Mouse (Mus musculus): ENCODE data around the gene Slc7a11.
"Not testable (repeated sequence)": the region's sequence is repeated elsewhere in the genome, so short reads cannot be mapped to it uniquely, and the experiment has no call there.

Gene Slc7a11

GRCm38 (mm10) chr3:50443421-50443916, at the start of gene Slc7a11:
Slc7a11 (minus strand) TSS chr3:50443614.
- in situ Hi-C loops (cut with MseI, MboI), result no loop called here

GRCm38 (mm10) chr3:50491678-50492077, 48.3 kb upstream of the Slc7a11 start:
- in situ Hi-C loops (cut with MseI, MboI), result no loop called here

GRCm38 (mm10) chr3:50484076-50484475, 40.7 kb upstream of the Slc7a11 start:
- in situ Hi-C loops (cut with MseI, MboI), result no loop called here

GRCm38 (mm10) chr3:50462223-50462622, 18.8 kb upstream of the Slc7a11 start:
- in situ Hi-C loops (cut with MseI, MboI), result no loop called here

- in situ Hi-C loops (cut with MseI, MboI), result no loop called here
Measured at GRCm38 (mm10) chr3:50457136-50457535, 13.7 kb upstream of the Slc7a11 start.

GRCm38 (mm10) chr3:50456564-50456963, 13.2 kb upstream of the Slc7a11 start:
- in situ Hi-C loops (cut with MseI, MboI), result no loop called here

- in situ Hi-C loops (cut with MseI, MboI), result no loop called here
Measured at GRCm38 (mm10) chr3:50456023-50456422, 12.6 kb upstream of the Slc7a11 start.

GRCm38 (mm10) chr3:50445050-50445775, 1.8 kb upstream of the Slc7a11 start:
- in situ Hi-C loops (cut with MseI, MboI), result no loop called here

- in situ Hi-C loops (cut with MseI, MboI), result no loop called here
Measured at GRCm38 (mm10) chr3:50443942-50444341, 528 bp upstream of the Slc7a11 start.

- in situ Hi-C loops (cut with MseI, MboI), result no loop called here
Measured at GRCm38 (mm10) chr3:50442341-50443292, 797 bp downstream of the Slc7a11 start.

GRCm38 (mm10) chr3:50441330-50441729, 2.1 kb downstream of the Slc7a11 start:
- in situ Hi-C loops (cut with MseI, MboI), result no loop called here

- in situ Hi-C loops (cut with MseI, MboI), result no loop called here
Measured at GRCm38 (mm10) chr3:50440409-50440808, 3.0 kb downstream of the Slc7a11 start.

- in situ Hi-C loops (cut with MseI, MboI), result no loop called here
Measured at GRCm38 (mm10) chr3:50439429-50439828, 4.0 kb downstream of the Slc7a11 start.

GRCm38 (mm10) chr3:50438520-50439253, 4.7 kb downstream of the Slc7a11 start:
- in situ Hi-C loops (cut with MseI, MboI), result no loop called here

- in situ Hi-C loops (cut with MseI, MboI), result not testable (repeated sequence)
Measured at GRCm38 (mm10) chr3:50438081-50438480, 5.3 kb downstream of the Slc7a11 start.

GRCm38 (mm10) chr3:50436409-50436808, 7.0 kb downstream of the Slc7a11 start:
- in situ Hi-C loops (cut with MseI, MboI), result not testable (repeated sequence)

GRCm38 (mm10) chr3:50433831-50434230, 9.6 kb downstream of the Slc7a11 start:
- in situ Hi-C loops (cut with MseI, MboI), result no loop called here

- in situ Hi-C loops (cut with MseI, MboI), result no loop called here
Measured at GRCm38 (mm10) chr3:50430811-50431210, 12.6 kb downstream of the Slc7a11 start.

GRCm38 (mm10) chr3:50421480-50422277, 21.7 kb downstream of the Slc7a11 start:
- in situ Hi-C loops (cut with MseI, MboI), result no loop called here

GRCm38 (mm10) chr3:50419161-50419560, 24.3 kb downstream of the Slc7a11 start:
- in situ Hi-C loops (cut with MseI, MboI), result no loop called here

- in situ Hi-C loops (cut with MseI, MboI), result no loop called here
Measured at GRCm38 (mm10) chr3:50406771-50407170, 36.6 kb downstream of the Slc7a11 start.

Measured in mouse trophoblast stem cell (cell line).